Mouse (Mus musculus) kidney, adult 8-10 months (tissue): ENCODE results near the gene Pacsin2.
A peak's percentile ranks its signal among the peaks of the same experiment; 100 is the strongest.
"Not testable (repeated sequence)": the region's sequence is repeated elsewhere in the genome, so short reads cannot be mapped to it uniquely, and the experiment has no call there.

ENCODE experiments used
- DNase-seq, 2 experiments: peaks; one replicate each; pipeline ENCODE4 v3.0.0; 2022

Gene Pacsin2

DNA sequence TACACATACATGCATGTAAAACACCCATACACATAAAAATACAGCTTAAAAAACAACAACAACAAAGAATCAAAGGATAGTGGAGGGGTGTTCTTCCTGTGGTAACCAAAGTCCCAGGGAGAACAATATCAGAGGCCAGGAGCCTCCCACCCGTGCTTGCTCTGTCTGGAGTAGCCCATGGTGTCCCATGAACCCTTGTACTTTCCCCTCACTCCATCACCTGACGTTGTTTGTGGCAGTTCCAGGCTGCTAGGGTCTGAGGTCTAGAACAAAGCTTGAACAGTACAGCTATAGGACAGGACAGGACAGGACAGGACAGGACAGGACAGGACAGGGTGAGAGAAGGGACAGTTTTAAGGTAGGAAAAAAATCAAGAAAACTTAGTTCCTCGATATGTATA is 13.7 kb upstream of the Pacsin2 start:
- DNase-seq: no peak

DNA sequence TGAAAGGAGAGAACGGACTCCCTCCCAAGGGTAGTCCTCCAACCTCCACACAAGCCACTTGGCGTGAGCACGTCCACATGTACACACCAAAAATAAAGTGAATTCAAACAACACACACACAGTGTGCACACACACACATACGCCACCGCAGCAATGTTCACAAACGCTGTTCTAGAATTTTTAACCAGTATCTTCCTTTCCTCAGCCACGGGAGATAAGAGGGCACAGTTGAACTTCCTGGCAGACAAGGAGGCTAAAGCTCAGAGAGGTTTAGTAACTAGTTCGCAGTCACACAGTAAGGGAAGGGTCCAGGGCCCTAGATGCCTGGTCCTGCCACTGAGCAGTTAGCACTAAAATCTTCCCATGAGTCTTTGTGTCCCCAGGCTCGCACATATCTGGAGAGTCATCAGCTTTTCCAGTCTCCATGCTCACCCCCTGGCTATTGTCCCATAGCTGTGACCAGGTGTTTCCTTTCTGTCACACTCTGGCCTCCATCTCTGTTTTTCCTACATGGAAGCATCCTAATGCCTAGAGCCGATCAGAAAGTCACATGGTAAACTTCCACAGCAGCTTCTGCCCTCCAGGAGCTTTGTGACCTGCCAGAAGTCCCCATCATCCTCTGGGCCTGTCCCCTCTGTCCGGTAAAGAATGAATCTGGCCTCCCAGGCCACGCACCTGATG is 12.3 kb upstream of the Pacsin2 start:
- no peak for DNase-seq

DNA sequence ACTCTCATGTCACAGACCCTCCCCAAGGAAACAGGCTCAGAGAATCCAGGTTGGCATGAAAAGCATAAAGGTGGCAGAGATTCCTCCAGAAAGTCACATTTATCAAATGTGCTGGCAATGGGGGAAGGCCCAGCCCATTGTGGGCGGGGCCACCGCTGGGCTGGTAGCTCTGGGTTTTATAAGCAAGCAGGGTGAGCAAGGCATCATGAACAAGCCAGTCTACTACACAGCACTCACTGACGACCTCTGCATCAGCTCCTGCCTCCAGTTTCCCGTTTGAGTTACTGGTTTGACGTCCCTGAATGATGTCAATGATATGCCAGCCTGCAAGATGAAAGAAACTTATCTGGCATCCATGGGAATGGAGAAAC is 10.0 kb upstream of the Pacsin2 start:
- DNase-seq: no peak

DNA sequence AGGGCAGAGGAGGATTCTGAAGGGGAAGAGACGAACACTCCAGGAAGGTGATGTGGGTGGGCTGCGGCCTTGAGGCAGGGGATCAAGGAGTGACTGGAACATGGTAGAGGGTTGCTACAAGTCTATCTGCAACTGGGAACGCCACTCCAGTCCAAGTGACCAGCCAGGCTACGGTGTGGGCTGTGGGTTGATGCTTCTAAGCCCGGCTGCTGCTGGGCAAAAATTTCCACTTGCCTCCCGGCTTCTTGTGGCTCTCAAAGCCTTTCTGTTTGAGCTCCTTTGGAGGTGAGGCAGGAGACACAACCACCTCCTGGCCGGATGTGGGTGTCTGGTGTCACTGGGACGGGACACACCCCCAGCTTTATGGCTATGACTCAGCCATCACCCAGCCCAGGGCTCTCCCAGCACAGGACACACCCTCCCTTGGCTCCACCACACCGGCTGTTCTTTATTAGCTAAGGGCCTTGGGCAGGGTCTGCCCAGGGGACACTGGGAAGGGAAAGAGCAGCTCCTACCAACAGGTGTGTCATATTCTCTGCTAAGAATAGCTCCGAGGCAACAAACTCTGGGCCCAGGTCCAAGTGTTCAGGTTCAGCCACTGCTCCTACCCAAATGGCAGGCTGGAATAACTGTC is 9.5 kb upstream of the Pacsin2 start:
- DNase-seq: peak; percentile 52 to 55

DNA sequence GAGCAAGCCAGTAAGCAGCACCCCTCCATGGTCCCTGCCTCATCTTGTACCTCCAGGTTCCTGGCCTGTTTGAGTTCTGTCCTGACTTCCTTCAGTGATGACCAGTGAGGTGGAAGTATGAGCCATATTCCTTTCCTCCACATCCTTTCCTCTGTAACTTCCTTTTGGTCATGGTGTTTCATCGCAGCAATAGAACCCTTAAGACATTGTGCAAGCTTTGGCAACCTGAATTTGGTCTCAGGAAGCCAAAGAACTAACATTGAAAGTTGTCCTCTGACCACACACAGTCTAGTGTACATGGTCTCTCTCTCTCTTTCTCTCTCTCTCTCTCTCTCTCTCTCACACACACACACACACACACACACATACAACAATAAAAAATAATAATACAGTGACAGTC is 8.8 kb upstream of the Pacsin2 start:
- no peak for DNase-seq

DNA sequence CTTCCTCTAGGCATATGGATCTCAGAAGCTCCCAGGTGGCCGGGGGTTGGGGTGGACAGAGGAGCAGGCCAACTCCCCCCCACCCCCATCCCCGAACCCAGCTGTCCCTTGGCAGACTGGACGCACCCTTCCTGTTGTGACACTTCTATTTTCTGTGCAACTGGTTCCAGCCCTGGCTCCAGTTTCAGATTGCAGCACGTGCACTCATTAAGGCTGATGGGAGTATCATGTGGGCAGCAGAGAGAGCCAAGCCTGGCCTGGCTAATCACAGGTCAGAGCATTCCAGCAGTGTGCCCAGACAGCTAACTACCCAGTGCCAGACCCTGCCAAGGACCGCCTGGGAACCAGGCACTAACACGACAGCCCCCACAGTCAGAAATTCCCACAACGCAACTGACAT is 7.1 kb upstream of the Pacsin2 start:
- peak; percentile 75 to 81 for DNase-seq

DNA sequence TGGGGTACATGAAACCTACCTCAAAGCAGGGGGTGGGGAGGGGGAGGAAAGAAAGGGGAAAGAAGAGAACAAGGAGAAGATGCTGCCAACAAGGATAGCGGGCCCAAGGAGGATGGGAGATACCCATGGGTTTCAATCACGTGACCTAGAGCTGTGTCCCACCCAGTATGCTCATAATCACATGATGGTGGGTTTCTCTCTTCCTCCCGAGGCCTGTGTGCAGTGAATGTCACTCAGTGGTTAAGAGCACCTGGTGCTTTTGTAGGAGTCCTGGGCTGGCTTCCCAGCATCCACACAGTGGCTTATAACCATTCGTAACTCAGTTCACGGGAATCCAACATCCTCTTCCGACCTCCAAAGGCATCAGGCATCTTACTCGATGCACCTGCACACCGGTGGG is 6.0 kb upstream of the Pacsin2 start:
- DNase-seq: no peak

DNA sequence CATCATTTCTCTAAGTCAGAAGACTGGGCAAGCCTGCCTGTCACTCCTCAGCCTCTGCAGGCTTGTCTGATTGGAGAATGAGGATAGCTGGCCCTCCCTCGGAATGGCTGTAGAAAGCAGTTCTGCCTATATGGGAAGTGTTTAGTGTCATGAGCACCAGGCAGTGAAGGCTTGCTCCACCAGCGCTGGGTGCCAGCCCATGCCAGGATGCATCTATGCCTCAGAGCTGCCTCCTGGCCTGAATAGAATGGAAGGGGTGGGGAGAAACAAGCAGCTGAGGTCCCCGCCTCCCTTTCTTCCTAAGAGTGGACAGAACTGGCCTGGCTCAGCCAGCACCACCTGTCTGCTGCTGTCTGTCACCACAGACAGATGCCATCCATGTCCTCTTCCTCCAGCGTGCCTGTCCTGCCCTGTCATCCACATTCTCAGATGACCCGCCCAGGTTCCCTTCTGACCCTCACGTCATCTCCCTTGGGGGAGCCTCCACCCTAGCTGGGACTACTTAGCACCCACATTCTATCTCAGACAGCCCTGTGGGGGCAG is 4.9 kb upstream of the Pacsin2 start:
- DNase-seq: no peak

DNA sequence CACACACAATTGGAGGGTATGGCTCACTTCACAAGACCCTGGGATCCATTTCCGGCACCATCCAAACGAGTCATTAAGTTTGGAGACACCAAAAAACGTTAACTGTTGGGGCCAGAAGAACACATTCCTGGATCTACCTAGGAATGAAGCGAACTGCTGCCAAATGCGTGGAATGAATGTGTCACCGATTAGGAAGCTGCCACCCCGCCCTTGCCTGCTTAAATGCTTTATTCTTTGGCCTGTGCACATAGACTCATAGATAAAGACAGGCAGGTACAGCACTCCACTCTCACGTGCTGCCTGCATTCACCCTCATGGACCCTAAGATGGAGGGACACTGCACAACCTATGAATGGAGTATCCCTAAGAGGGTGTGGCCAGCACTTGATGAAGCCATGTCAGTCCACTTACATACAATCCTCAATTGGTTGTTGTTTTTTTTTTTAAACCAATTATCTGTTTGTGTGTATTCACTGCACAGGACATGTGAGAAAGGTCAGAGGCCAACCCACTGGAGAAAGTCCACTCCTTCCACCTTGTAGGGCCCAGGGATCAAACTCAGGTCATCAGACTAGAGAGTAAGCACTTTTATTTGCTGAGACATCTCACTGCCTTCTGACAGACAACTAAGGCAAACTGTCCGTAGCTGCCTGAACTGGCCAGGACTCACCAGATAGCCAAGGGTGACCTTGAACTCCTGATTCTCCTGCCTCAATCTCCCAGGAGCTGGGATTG is 3.0 kb upstream of the Pacsin2 start:
- peak; percentile 61 to 67 for DNase-seq

DNA sequence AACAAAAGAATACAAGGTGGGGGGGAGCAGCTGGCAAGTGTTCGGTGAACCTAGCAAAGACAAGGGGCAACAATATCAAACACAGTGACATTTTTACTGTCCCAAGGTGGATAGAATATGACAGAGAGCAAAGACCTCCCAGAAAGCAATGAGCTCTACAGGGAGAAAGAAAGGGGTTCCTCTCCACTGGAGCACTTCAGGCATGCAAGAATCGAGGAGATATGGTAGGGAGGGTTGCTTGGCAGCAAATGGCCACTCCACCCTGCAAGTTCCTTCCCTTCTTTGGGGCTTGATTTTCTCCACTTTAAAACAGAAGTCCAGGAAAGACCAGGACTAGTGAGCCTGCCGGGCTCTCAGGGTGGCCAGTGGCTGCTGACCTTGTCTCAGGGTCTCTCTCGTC is 1.9 kb upstream of the Pacsin2 start:
- DNase-seq: no peak

DNA sequence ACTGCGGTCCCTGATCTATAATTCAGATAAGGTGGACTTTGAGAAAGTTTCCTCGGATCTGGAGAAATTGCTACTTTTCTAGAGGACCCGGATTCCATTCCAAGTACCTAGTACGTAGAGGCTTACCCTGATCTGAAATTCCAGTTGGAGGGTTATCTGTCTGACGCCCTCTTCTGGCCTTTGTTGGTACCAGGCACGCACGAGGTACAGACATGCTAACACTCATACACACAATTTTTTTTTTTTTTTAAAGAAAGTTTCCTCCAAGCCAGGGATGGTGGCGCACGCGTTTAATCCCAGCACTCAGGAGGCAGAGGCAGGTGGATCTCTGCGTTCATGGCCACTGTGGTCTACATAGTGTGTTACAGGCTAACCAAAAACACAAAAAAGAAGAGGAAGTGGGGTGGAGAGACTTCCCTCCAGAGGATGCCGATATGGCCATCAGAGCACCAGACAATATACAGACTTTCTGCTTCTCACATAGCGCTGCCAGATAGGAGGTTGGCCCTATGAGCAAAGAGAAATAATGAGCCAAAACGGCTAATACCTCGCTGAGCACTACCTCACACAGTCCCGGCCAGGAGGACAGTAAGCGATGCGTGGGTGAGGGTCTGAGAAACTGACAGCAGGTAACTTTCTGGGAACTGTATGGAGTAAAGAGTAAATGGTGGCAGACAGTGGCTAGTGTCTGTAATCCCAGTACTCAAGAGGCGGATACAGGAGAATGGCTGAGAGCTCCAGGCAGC is 672 bp upstream of the Pacsin2 start:
- no peak for DNase-seq

DNA sequence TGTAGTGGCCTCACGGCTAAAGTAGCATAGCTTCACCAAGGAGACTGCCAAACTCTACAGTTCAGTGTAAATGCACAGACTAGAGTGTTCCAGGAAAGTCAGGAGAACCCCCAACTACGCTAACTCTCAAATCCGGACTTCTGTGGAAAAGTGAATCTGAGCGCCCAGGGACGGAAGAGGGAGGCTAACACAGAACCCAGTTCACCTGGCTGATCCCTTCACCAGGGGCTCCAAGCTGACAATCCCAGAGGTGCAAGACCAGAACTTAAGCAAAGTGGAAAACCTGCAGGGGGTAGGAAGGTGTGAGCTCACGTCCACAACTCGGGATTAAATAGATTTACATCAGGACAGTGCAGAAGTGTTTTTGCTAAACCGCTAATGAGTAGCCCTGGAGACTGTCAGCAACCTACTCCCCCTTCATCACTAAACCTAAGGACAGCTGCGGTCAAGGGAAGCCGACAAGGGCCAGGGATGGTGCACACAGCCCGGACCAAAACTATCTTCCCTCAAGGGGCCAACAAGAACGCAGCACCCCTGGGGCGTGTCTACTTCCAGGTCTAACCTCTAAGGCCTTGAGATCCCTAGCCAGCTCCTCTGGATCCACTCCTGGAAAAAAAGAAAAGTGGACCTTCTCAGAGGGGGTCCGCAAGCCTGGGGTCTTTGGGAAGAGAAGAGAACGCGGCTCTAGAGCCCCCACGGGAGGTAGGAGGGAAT is 880 bp downstream of the Pacsin2 start:
- no peak for DNase-seq

DNA sequence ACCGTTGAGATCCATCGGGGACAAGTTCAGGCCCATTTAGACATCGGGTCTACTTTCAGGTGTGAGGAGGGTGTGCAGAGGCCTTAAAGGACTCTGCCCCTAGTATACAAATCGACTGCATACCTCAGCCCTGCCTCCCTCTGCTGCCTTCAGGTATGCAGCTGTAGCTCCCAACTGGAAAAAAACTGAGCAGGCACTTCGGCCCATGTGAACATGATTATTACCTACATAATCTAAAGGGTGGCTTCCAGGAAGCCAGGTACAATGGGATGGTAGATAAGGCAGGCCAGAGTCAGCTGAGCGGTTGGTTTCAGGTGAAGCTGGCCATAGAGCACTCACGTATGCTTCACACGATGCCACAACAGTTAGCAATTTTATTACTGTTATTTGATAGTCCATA is 2.1 kb downstream of the Pacsin2 start:
- not testable (repeated sequence) for DNase-seq

DNA sequence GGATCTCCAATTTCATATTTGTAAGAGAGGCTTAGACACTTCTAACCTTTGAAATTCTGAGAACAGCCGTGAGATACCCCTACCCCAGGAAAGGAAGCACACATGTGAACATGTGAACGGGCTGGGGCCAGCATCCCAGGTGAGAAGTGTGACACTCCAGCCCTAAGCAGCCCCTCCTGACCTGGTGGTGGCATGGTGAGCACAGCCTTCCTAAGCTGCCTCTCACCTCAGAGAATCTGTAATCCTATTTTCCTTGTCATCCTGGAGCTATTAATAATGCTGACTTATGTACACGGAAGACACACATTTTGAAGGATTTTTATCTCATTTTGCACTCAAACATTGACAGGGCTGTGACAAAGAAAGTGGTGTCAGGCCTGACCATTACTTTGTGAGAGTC is 3.5 kb downstream of the Pacsin2 start:
- DNase-seq: no peak

DNA sequence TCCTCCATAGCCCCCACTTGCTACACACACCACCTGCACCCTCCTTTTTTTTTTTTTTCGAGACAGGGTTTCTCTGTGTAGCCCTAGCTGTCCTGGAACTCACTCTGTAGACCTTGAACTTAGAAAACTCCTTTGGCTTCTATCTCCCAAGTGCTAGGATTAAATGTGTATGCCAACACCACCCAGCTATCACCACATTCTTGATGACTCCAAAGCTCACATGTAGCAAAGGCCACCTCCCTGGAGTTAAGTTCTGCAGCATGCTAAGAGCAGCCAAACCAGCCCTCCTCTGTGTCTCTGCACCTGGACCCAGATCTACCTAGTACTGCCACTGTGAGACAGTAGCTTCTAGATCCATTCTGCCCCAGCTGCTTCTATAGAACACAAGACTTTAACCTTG is 6.9 kb downstream of the Pacsin2 start:
- peak; percentile 46 to 61 for DNase-seq

DNA sequence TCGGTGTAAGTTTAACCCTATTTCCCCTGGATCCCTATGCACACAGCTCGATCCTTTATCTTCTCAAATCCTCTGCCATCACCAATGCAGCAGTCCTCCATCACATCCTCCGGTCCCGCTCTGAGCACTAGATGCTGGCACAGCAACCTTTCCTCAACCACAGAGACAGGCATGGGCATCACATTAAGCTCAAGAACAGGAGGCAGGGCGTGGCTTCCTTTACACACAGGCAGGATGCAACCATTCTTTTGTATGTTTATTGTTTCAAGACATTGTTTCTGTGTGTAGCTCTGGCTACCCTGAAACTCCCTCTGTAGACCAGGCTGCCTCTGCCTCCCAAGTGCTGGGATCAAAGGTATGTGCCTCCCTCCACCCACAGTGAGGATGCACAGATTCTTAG is 8.8 kb downstream of the Pacsin2 start:
- no peak for DNase-seq

DNA sequence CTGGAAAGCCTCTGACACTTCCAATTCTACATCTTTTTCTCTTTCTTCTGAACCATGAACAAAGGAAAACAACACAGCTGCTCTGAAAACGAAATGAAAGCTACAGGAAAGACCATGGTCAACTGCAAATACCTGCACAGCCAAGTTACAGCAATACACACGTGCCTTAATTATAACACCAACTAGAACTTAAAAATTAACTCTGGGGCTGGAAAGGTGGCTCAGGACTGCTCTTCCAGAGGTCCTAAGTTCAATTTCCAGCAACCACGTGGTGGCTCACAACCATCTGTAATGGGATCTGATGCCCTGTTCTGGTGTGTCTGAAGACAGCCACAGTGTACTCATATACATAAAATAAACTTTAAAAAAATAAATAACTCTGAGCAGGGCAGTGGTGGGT is 9.4 kb downstream of the Pacsin2 start:
- DNase-seq: peak; percentile 73 to 85

DNA sequence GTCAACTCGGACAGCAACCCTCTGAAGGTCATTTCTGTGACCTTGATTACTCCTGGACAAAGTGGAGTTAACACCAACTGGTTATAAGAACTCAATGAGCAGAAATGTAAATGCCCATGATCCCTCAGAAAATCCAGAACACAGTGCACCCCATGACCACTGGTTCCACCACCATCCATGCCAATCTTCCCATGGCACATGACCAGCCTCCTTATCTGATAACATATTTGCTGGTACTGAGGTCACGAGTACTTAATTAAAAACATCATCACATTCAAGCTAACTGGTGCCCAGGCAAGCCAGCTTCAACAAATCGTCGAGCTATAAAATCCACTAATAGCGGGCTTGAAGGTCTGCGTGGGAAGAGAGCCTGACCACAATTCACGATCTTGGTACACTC is 10.0 kb downstream of the Pacsin2 start:
- peak in 1 of 2 experiments; percentile 70 for DNase-seq

DNA sequence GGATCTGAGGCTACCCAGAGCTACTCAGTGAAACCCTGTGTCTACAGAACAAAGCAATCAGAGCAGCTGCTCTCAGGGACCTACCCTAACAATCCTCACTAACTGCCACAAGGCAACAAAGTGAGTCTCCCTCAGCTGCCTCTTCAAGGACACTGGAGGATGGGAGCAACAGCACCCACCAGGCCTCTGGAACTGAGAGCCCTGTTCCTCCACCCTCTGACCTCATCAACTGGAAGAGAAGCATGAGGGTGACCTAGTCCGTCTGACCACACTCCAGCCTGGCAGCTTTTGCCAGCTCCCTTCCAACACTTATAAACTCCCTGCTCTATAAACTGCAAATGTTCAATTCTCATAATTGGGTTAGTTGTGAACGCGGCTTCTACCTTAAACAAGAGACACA is 10.5 kb downstream of the Pacsin2 start:
- peak; percentile 62 to 76 for DNase-seq

DNA sequence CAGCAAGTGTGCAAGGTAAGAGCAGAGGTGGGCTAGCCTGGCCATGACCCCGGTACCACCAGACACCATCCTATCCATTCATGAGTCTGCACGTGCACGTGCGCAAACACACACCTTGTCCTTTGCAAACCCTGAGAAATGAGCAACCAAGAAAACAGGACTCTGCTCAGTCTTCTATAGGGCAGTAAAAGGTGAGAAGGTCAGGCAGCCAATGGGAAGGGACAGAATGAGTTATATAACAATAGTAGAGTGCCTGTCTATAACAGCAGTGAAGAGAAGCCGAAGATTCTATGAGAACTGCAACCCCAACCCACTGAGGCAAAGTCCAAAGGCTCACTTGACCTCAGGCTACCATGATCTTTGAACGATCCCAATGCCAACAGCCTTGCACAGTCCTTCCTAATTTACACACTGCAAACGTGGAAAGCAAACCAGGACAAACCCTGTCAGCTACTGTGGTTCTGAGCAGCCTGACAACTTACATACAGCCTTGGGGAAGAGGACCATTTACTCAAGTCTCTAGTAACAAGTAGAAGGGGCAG is 12.1 kb downstream of the Pacsin2 start:
- peak; percentile 78 to 87 for DNase-seq

DNA sequence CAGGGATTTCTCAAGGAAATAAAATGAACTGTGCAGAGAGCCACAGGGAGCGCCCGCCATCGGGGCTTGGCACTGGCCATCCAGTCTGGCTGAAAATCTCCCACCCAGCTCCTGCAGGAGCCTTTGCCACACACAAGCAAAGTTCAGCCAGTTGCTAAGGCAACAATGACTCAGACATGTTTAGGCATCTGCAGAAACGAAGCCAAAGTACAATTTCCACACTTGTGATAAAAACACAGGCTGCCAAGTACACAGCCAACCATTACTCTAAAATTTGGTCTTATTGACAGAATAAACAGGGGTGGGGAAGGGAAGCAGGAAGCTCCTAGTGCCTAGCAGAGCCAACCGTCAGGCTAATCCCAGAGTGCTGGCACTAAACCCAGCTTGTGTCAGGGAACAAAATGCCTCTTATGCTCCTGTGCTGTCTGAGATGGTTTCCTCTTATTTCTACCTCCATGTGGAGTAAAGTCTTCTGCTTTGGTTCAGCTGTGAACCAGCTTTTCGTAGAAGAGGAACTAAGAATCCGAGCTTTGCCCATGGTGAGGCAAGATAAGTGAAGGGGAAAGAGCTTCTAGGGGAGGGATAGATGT is 12.7 kb downstream of the Pacsin2 start:
- peak; percentile 73 to 91 for DNase-seq

DNA sequence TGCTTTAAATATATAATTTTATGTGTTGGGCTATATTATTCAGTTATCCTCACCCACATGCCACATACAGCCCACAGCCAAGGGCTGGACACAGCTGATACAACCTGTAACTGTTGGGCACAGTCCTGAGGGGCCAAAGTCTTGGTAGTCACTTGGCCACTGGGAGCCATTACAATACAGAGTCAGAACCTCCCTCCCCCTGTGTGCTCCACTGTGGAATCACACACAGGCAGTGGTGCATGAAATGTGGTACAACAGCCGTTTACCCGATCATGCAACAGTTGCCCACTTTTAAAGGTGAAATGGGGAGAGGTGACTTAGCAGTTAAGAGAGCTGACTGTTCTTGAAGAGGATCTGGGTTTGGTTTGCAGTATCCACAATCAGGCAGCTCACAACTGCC is 14.4 kb downstream of the Pacsin2 start:
- DNase-seq: no peak
